Mouse (Mus musculus) hindbrain, postnatal 0 days (tissue): ENCODE measurements around the gene H2-DMa. TPM values are rescaled to one million over a fixed set of nuclear protein-coding genes. Genes with fewer than 3 reads are reported as not detected.
A peak's percentile ranks its signal among the peaks of the same experiment; 100 is the strongest.

Experiments used
- ATAC-seq: fragments of 200-750 bp; cut with Nextera tagmentation; 2 replicates; pipeline ENCODE4 v1.8.0; 2017; ENCODE audit warnings: mild to moderate bottlenecking, moderate TSS enrichment, moderate library complexity
- DNase-seq: peaks from one replicate; pipeline ENCODE4 v3.0.0-alpha.2; 2015; ENCODE audit warnings: low spot score
- H3K27ac ChIP-seq: fragments of 300-500 bp; sonication (generic); 2 replicates; pipeline ENCODE4 v1.5.1; 2014; ENCODE audit warnings: mild to moderate bottlenecking
- H3K27me3 ChIP-seq: fragments of 300-500 bp; sonication (generic); 2 replicates; pipeline ENCODE4 v1.6.1; 2014; ENCODE audit warnings: low read length, mixed read lengths; ENCODE audit not compliant: insufficient read depth
- H3K36me3 ChIP-seq: fragments of 300-500 bp; sonication (generic); 2 replicates; pipeline ENCODE4 v1.6.1; 2014; ENCODE audit warnings: low read length, mixed read lengths; ENCODE audit not compliant: insufficient read depth
- H3K4me1 ChIP-seq: fragments of 300-500 bp; sonication (generic); 2 replicates; pipeline ENCODE4 v1.6.1; 2014; ENCODE audit warnings: antibody characterized with exemption, low read length, mixed read lengths; ENCODE audit not compliant: insufficient read depth
- H3K4me2 ChIP-seq: fragments of 300-500 bp; sonication (generic); 2 replicates; pipeline ENCODE4 v1.6.1; 2014; ENCODE audit warnings: low read depth, mild to moderate bottlenecking, low read length, moderate library complexity, mixed read lengths
- H3K4me3 ChIP-seq: fragments of 300-500 bp; sonication (generic); 2 replicates; pipeline ENCODE4 v1.5.1; 2014; ENCODE audit warnings: low read length
- H3K9ac ChIP-seq: fragments of 300-500 bp; sonication (generic); replicated peaks from 2 replicates; pipeline ENCODE4 v1.6.1; 2014; ENCODE audit warnings: mild to moderate bottlenecking, low read length, moderate library complexity, mixed read lengths
- H3K9me3 ChIP-seq: fragments of 300-500 bp; sonication (generic); 2 replicates; pipeline ENCODE4 v1.6.1; 2016; ENCODE audit warnings: low read length, mixed read lengths
- CTCF ChIP-seq: IDR thresholded peaks from 2 replicates; pipeline ENCODE4 v1.5.1; 2016; ENCODE audit warnings: antibody characterized with exemption, control low read depth, low read depth
- WGBS: fragments of 180-500 bp; shearing (Covaris S2); extraction: QIAGEN DNeasy Blood & Tissue Kit; methylation state at CpG from one replicate; pipeline ENCODE4 v1.1.7; 2014; 5-methylcytosine and 5-hydroxymethylcytosine counted together
- polyA plus RNA-seq: library from polyadenylated mRNA; unstranded; fragments of >200 nt; fragmentation: Nextera tagmentation; extraction: Ambion mirVana; gene quantifications from 2 replicates; pipeline ENCODE4 v1.2.1, GENCODE M21; 2015
- total RNA-seq: library from RNA; depleted of rRNA; stranded (reverse); fragments of >200 nt; gene quantifications from 2 replicates; pipeline ENCODE4 v1.2.3, GENCODE M21; 2014

The H2-DMa gene
- total and polyA plus RNA-seq, 2 experiments from 2014 or later = 24.1 to 30.9 TPM

- no peak overlapping the region for H3K9ac ChIP-seq
- no peak overlapping the region for H3K4me3 ChIP-seq
- no peaks in the 10 kb centered on the region for H3K4me1 ChIP-seq
- no peaks in the 10 kb centered on the region for H3K27me3 ChIP-seq
- DNase-seq (no peak), ATAC-seq (no peak)
- TF ChIP-seq CTCF = peak; percentile 38
- WGBS = 43% methylated on average over 9 of the region's 9 CpGs
- no peak overlapping the region for H3K4me2 ChIP-seq
- no peaks in the 10 kb centered on the region for H3K36me3 ChIP-seq
- H3K9me3 ChIP-seq = no peaks in the 10 kb centered on the region
- no peak overlapping the region for H3K27ac ChIP-seq
These were observed 45.0 kb downstream of the H2-DMa start for GRCm38 (mm10) chr17:34164202-34164895.

DNA sequence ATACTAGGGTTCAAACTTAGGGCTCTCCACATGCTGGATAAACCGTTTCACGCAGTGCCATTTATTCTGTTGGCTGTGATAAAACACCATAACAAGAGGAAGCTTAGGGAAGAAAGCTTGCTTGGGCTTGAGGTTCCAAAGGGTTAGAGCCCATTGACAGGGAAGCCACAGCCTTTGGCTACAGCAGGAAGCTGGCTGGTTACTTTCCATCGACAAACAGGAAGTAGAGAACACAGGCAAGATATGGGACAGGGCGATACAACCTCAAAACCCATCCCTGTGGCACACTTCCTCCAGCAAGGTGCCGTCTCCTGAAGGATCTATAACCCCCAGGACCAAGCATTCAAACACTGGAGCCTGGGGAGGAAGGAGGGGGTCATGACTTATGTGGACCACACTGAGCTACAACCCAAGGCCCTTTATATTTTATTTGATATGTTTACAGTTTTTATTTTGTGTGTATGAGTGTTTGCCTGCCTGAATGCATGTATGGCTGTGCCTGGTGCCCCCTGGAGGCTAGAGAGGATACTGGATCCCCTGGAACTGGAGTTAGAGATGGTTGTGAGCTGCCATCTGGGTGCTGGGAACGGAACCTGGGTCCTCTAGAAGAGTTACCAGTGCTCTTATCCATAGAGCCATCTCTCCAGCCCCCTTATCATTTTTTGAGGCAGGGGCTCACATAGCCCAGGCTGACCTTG lies 45.8 kb downstream of the H2-DMa start:
- Histone ChIP-seq H3K4me1 (no peaks in the 10 kb centered on the region), H3K4me3 (no peak overlapping the region), H3K27ac (no peak overlapping the region), H3K36me3 (no peaks in the 10 kb centered on the region), H3K27me3 (no peaks in the 10 kb centered on the region), H3K4me2 (no peak overlapping the region), H3K9me3 (no peaks in the 10 kb centered on the region), H3K9ac (no peak overlapping the region)
- ATAC-seq (no peak), DNase-seq (no peak)
- 82% methylated on average over 6 of the region's 6 CpGs for WGBS
- no peak for TF ChIP-seq CTCF

DNA sequence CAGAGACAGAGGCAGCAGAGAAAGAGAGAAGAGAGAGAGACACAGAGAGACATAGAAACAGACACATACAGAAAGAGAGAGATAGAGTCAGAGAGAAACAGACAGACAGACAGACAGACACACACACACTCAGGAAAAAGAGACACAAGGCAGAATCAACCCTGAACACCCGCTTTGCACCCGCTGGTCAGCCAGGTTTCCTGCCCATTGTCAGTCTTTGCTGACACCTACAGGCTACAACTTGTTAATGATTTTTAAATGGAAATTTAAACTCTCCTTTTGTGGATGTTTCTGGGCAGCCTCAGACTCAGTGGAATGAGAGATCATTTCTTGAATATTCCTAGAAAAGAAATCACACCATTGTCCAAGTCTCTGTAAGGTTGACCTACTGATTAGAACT lies 49.9 kb downstream of the H2-DMa start:
- DNase-seq = peak; percentile 74
- Histone ChIP-seq H3K4me1 (no peaks in the 10 kb centered on the region), H3K36me3 (no peaks in the 10 kb centered on the region), H3K9me3 (0 out of 2 replicates have a peak, but pooled peaks cover 3% of the 10 kb centered on the region), H3K27ac (no peak overlapping the region), H3K9ac (no peak overlapping the region), H3K27me3 (no peaks in the 10 kb centered on the region), H3K4me3 (no peak overlapping the region), H3K4me2 (no peak overlapping the region)
- TF ChIP-seq CTCF = peak; percentile 75
- 0% methylated on average over 2 of the region's 2 CpGs for WGBS
- no peak for ATAC-seq

DNA sequence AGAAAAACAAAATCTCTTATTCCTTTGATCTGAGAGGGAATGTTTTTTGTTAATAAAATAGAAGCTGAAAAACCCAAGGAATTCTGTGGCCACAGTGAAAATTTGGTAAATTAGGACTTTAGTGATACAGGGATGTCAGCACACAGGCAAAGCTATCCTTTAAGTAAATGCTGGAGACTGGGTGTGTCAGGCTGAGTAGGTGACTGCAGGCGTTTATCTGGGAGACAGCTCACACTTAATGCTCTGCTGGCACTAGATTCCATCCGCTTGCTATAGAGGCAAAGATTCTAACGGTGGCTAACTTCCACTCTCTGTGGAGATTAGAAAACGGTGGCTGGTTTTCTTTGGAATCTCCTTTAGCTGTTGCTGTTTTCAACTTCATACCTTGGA lies 51.1 kb downstream of the H2-DMa start:
- no peaks in the 10 kb centered on the region for H3K36me3 ChIP-seq
- H3K4me1 ChIP-seq = no peaks in the 10 kb centered on the region
- no peak overlapping the region for H3K4me3 ChIP-seq
- no peak overlapping the region for H3K4me2 ChIP-seq
- no peak for TF ChIP-seq CTCF
- DNase-seq (no peak), ATAC-seq (no peak)
- H3K9ac ChIP-seq = no peak overlapping the region
- H3K27ac ChIP-seq = no peak overlapping the region
- 0 out of 2 replicates have a peak, but pooled peaks cover 3% of the 10 kb centered on the region for H3K9me3 ChIP-seq
- no peaks in the 10 kb centered on the region for H3K27me3 ChIP-seq
- WGBS = 28% methylated on average over 4 of the region's 4 CpGs

DNA sequence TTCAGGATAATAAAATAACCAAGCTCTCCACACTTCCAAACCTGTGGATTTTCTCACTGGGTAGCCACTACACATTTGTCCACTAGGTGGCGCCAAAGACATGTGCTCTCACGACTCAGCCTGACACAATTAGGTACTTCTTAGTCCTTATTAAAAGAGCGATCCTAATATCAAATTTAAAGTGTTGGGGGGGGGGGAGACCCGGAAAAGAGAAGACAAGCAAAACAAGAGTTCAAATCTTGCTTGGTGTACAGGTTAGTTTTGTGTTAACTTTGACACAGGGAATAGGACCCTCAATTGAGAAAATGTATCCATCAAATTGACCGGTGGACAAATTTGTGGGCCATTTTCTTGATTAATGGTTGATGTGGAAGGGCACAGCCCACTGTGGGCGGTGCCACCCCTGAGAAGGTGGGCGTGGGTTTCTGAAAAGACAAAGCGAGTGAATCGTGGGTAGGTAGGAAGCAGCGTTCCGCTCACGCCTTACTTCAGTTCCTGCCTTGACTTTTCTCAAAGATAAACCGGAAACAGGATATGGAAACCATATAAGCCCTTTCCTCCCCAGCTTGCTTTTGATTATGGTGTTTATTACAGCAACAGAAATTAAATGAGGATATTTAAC lies 51.6 kb downstream of the H2-DMa start:
- Histone ChIP-seq H3K4me3 (no peak overlapping the region), H3K27me3 (no peaks in the 10 kb centered on the region), H3K9ac (no peak overlapping the region), H3K4me1 (no peaks in the 10 kb centered on the region), H3K4me2 (no peak overlapping the region), H3K27ac (no peak overlapping the region), H3K9me3 (0 out of 2 replicates have a peak, but pooled peaks cover 3% of the 10 kb centered on the region), H3K36me3 (no peaks in the 10 kb centered on the region)
- 0 out of 2 replicates have a peak, but pooled peaks have one; percentile 58 for ATAC-seq
- peak; percentile 95 for TF ChIP-seq CTCF
- DNase-seq = peak; percentile 89
- 40% methylated on average over 13 of the region's 13 CpGs for WGBS

DNA sequence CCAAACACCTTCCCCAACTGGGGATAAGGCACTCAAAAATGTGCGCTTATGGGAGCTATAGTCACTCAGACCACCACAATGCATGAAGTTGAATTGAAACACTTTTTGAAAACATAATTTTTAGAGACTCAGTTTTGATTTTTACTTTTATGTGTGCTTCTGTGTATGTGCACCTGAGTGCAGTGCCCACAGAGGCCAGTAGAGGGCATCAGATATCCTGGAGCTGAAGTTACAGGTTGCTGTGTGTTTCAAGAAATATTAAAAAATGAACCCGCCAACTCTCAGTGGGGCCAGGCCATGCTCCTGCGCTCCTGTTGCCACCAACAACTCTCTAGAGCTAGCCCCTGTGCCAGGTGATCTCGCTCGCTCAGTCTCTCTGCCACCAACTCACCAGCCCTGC lies 53.2 kb downstream of the H2-DMa start:
- 95% methylated on average over 5 of the region's 5 CpGs for WGBS

More for the DNA sequence above, 53.2 kb downstream of the H2-DMa start:
- 0 out of 2 replicates have a peak, but pooled peaks cover 5% of the 10 kb centered on the region for H3K9me3 ChIP-seq
- no peak overlapping the region for H3K4me3 ChIP-seq
- TF ChIP-seq CTCF = no peak
- no peak for ATAC-seq
- H3K4me2 ChIP-seq = no peak overlapping the region
- H3K27me3 ChIP-seq = no peaks in the 10 kb centered on the region
- H3K4me1 ChIP-seq = no peaks in the 10 kb centered on the region
- H3K36me3 ChIP-seq = no peaks in the 10 kb centered on the region
- no peak for DNase-seq
- H3K9ac ChIP-seq = no peak overlapping the region
- no peak overlapping the region for H3K27ac ChIP-seq
